Mouse (Mus musculus) small intestine, adult 2 months (tissue): ENCODE data around the gene Scnn1g.

ENCODE experiments used
- CTCF ChIP-seq: fragments of 200-500 bp; IDR thresholded peaks from 2 replicates; pipeline ENCODE4 v1.5.1; 2012; ENCODE audit warnings: low read depth, mild to moderate bottlenecking, control low read depth, inconsistent platforms, low read length, moderate library complexity, mixed read lengths; ENCODE audit not compliant: insufficient replicate concordance, insufficient read length; ENCODE audit errors: extremely low read depth
- POLR2A ChIP-seq: fragments of 200-500 bp; IDR thresholded peaks from 2 replicates; pipeline ENCODE4 v1.6.1; 2012; ENCODE audit warnings: low read depth, mild to moderate bottlenecking, control low read depth, inconsistent platforms, low read length, moderate library complexity

GRCm38 (mm10) chr7:121805811-121806496, 71.7 kb downstream of the Scnn1g start:
- TF ChIP-seq POLR2A (no peak), CTCF (no peak)
